ENCODE assay signal across 18 mouse cellular contexts in the genomic region with DNA sequence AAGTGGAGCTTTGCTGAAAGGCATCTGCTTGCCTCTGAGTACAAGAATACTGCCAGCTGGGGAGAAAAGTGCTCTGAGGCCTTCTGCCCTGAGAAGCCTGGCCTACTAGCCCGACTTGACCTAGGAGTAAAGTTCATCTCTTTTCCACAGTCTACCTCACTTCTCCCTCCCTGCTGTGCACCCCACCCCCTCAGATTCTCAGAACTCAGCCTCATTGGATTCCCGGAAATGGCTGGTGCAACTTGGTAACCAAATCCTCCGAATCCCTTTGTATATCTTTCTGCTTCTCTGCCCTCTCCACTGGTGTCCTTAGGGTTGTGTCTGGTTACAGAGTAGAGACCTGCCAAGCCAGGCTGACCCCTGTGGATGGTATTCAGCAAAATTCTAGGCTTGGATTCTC. TPM values are rescaled to one million over a fixed set of nuclear protein-coding genes. Genes with fewer than 3 reads are reported as not detected.
DNase-seq lines count a peak whose midpoint lies in the region; ATAC-seq and TF ChIP-seq lines count a peak whose summit lies in the region.
"Had no signal": no experiment of that assay in that cellular context is flagged by ENCODE, and none has a peak within 500 bp of the region (broad histone marks: within the 10 kb centered on the region; RNA-seq: fewer than 3 reads in every experiment).

No protein-coding gene starts in this region.

- no peaks in the 10 kb centered on the region for H3K27me3 ChIP-seq in forebrain, embryonic 10.5 days (ENCODE audit: poor library complexity, severe bottlenecking)
- H3K27me3 ChIP-seq in forebrain, embryonic 14.5 days (replicated peaks; ENCODE audit: control insufficient read depth, insufficient read depth, low read length): no peaks in the 10 kb centered on the region
- H3K27me3 ChIP-seq in kidney, postnatal 0 days (ENCODE audit: insufficient read depth, low read length): no peaks in the 10 kb centered on the region
- no peaks in the 10 kb centered on the region for H3K27me3 ChIP-seq in liver, postnatal 0 days (ENCODE audit: insufficient read depth, low read length)
- H3K27me3 ChIP-seq: limb, embryonic 13.5 days had no signal

- H3K36me3 ChIP-seq in forebrain, embryonic 10.5 days (replicated peaks): no peaks in the 10 kb centered on the region
- no peaks in the 10 kb centered on the region for H3K36me3 ChIP-seq in forebrain, embryonic 14.5 days (ENCODE audit: control insufficient read depth, insufficient read depth, low read length)
- H3K36me3 ChIP-seq in kidney, postnatal 0 days (ENCODE audit: insufficient read depth, low read length): no peaks in the 10 kb centered on the region
- no peaks in the 10 kb centered on the region for H3K36me3 ChIP-seq in liver, postnatal 0 days (replicated peaks; ENCODE audit: insufficient read depth, low read length)
- H3K36me3 ChIP-seq: limb, embryonic 13.5 days had no signal

- TF ChIP-seq EP300 in liver, postnatal 0 days (IDR thresholded peaks at IDR 0.05; ENCODE audit: low read depth): peak; percentile 83

- peak; percentile 25 for DNase-seq in forebrain, embryonic 10.5 days (ENCODE audit: extremely low spot score, low spot score)
- no peak for DNase-seq in forebrain, embryonic 14.5 days (ENCODE audit: low spot score)
- DNase-seq in kidney, adult 18-20 months: peak; percentile 21
- no peak for DNase-seq in kidney, postnatal 4 days
- peak; percentile 64 for DNase-seq in kidney, postnatal 0 days (ENCODE audit: low spot score)
- DNase-seq in liver, postnatal 0 days: peak; percentile 71
- DNase-seq in left cerebral cortex, postnatal 10 days (ENCODE audit: extremely low spot score in 1 of 2, low spot score in 2 of 2): no peak
- DNase-seq: cerebellum, adult 11 months; heart, adult 2 months; right cerebral cortex, postnatal 25 days; thymus, postnatal 4 days had no signal

- H3K4me2 ChIP-seq in forebrain, embryonic 14.5 days (ENCODE audit: low read length): no peak overlapping the region
- H3K4me2 ChIP-seq in kidney, postnatal 0 days (ENCODE audit: low read length): no peak overlapping the region
- 0 out of 2 replicates have a peak overlapping the region, but pooled peaks have one; percentile 28 for H3K4me2 ChIP-seq in liver, postnatal 0 days (ENCODE audit: low read depth, low read length)
- H3K4me2 ChIP-seq: limb, embryonic 13.5 days had no signal

- WGBS in forebrain, embryonic 10.5 days: 60% methylated on average over 3 of the region's 3 CpGs
- 45% methylated on average over 3 of the region's 3 CpGs for WGBS in forebrain, embryonic 14.5 days
- 52% methylated on average over 3 of the region's 3 CpGs for WGBS in kidney, postnatal 0 days
- 44% methylated on average over 3 of the region's 3 CpGs for WGBS in liver, postnatal 0 days (ENCODE audit: insufficient replicate concordance)

- no peak overlapping the region for H3K4me3 ChIP-seq in forebrain, embryonic 10.5 days
- H3K4me3 ChIP-seq in forebrain, embryonic 14.5 days (ENCODE audit: low read depth, low read length): no peak overlapping the region
- no peak overlapping the region for H3K4me3 ChIP-seq in kidney, postnatal 0 days (replicated peaks; ENCODE audit: low read depth, low read length)
- H3K4me3 ChIP-seq in liver, postnatal 0 days (ENCODE audit: low read depth, low read length): no peak overlapping the region
- H3K4me3 ChIP-seq: heart, adult 2 months; limb, embryonic 13.5 days had no signal

- H3K9ac ChIP-seq in forebrain, embryonic 14.5 days (ENCODE audit: low read length): no peak overlapping the region
- no peak overlapping the region for H3K9ac ChIP-seq in kidney, postnatal 0 days (ENCODE audit: low read depth, low read length)
- H3K9ac ChIP-seq in liver, postnatal 0 days (replicated peaks): peak overlapping the region; percentile 35; the same call in 1 of the 2 replicates
- H3K9ac ChIP-seq: limb, embryonic 13.5 days had no signal

- intact Hi-C loops in left cerebral cortex, postnatal 10 days (cut with DNase I): no loop called here

- no peak for TF ChIP-seq CTCF in kidney, postnatal 0 days (IDR thresholded peaks at IDR 0.05; ENCODE audit: low read depth)
- TF ChIP-seq CTCF in liver, postnatal 0 days (IDR thresholded peaks at IDR 0.05; ENCODE audit: low read depth): no peak

- H3K4me1 ChIP-seq in forebrain, embryonic 10.5 days: peaks cover 22% of the 10 kb centered on the region
- no peaks in the 10 kb centered on the region for H3K4me1 ChIP-seq in forebrain, embryonic 14.5 days (ENCODE audit: control insufficient read depth, insufficient read depth, low read length)
- no peaks in the 10 kb centered on the region for H3K4me1 ChIP-seq in kidney, postnatal 0 days (replicated peaks; ENCODE audit: insufficient read depth, low read length)
- peaks cover 48% of the 10 kb centered on the region for H3K4me1 ChIP-seq in liver, postnatal 0 days (ENCODE audit: insufficient read depth)

- ATAC-seq in forebrain, embryonic 14.5 days: no peak
- no peak; the same call in 1 of the 2 replicates for ATAC-seq in kidney, postnatal 0 days (replicated peaks; ENCODE audit: low FRiP score, low read depth)
- ATAC-seq in liver, postnatal 0 days: peak; percentile 66
- ATAC-seq in cerebellum, adult (ENCODE audit: insufficient number of reproducible peaks, low FRiP score, low TSS enrichment): no peak
- ATAC-seq: forebrain, embryonic 16.5 days; hindbrain, embryonic 16.5 days had no signal

- peak overlapping the region; percentile 22 for H3K27ac ChIP-seq in forebrain, embryonic 10.5 days
- no peak overlapping the region for H3K27ac ChIP-seq in forebrain, embryonic 14.5 days (ENCODE audit: low read depth, low read length)
- no peak overlapping the region for H3K27ac ChIP-seq in kidney, postnatal 0 days
- peak overlapping the region; percentile 85 for H3K27ac ChIP-seq in liver, postnatal 0 days (ENCODE audit: low read depth)
- H3K27ac ChIP-seq: heart, adult 2 months; limb, embryonic 13.5 days had no signal

- no peaks in the 10 kb centered on the region for H3K9me3 ChIP-seq in forebrain, embryonic 10.5 days
- H3K9me3 ChIP-seq in forebrain, embryonic 14.5 days (replicated peaks; ENCODE audit: control insufficient read depth, low read length): no peaks in the 10 kb centered on the region
- no peaks in the 10 kb centered on the region for H3K9me3 ChIP-seq in kidney, postnatal 0 days (replicated peaks; ENCODE audit: low read length)
- H3K9me3 ChIP-seq in liver, postnatal 0 days (ENCODE audit: low read length): no peaks in the 10 kb centered on the region
- H3K9me3 ChIP-seq: limb, embryonic 13.5 days had no signal

RNA-seq across cellular contexts. Expression of gene Tnp1, which starts 20.8 kb away (rescaled TPM):
- polyA plus RNA-seq in forebrain, embryonic 10.5 days (2016; fragmentation: Nextera tagmentation; extraction: Ambion mirVana): not detected in 2 replicates
- not detected in 2 replicates for polyA plus RNA-seq in forebrain, embryonic 14.5 days (2014; fragmentation: Nextera tagmentation; extraction: Ambion mirVana)
- not detected in 2 replicates for polyA plus RNA-seq in kidney, postnatal 0 days (2015; fragmentation: Nextera tagmentation; extraction: Ambion mirVana)
- polyA plus RNA-seq in liver, postnatal 0 days (2015; fragmentation: Nextera tagmentation; extraction: Ambion mirVana): not detected in 2 replicates
- not detected for total RNA-seq in left cerebral cortex, postnatal 10 days (2021)
- total RNA-seq: heart, adult 2 months; layer of hippocampus, postnatal 14 days; MEL had no signal
- polyA plus RNA-seq: forebrain, embryonic 16.5 days; hindbrain, embryonic 16.5 days; limb, embryonic 13.5 days; stomach, embryonic 14.5 days had no signal

Comparison
In these comparisons a context has a peak if more than half of its experiments do, and no peak if none do; other contexts are left out.
1. DNase-seq: peak in forebrain, embryonic 10.5 days (single experiment), kidney, adult 18-20 months (single experiment), kidney, postnatal 0 days (single experiment) and liver, postnatal 0 days (single experiment); none in forebrain, embryonic 14.5 days (single experiment), kidney, postnatal 4 days (0 of 2) and left cerebral cortex, postnatal 10 days (0 of 2).
2. H3K27ac ChIP-seq: peak in forebrain, embryonic 10.5 days (single experiment) and liver, postnatal 0 days (single experiment); none in forebrain, embryonic 14.5 days (single experiment) and kidney, postnatal 0 days (single experiment).